Mouse (Mus musculus): ENCODE data around the gene Tacr2. TPM values are rescaled to one million over a fixed set of nuclear protein-coding genes. Genes with fewer than 3 reads are reported as not detected.

Gene Tacr2
- 1.4 and 4.9 TPM in 2 replicates for polyA plus RNA-seq (2012; rRNA removed; ENCODE audit: low replicate concordance)

GRCm38 (mm10) chr10:62252000-62252488, at the start of gene Tacr2:
TSS of gene Tacr2 (plus strand) at chr10:62252438.

GRCm38 (mm10) chr10:62230708-62231394, 21.4 kb upstream of the Tacr2 start, which contains the start of gene Tspan15:
TSS of gene Tspan15 (minus strand) at chr10:62231251.

Other genes with a start within 250 kb of the Tacr2 start
- 3.6 and 6.6 TPM in 2 replicates for gene Neurog3, start 119.3 kb upstream of the Tacr2 start, polyA plus RNA-seq (2012; rRNA removed; ENCODE audit: low replicate concordance)
- 13.9 and 17.9 TPM in 2 replicates for gene Fam241b, start 108.5 kb upstream of the Tacr2 start, polyA plus RNA-seq (2012; rRNA removed; ENCODE audit: low replicate concordance)
- 166 and 329 TPM in 2 replicates for gene Tspan15, start 21.2 kb upstream of the Tacr2 start, polyA plus RNA-seq (2012; rRNA removed; ENCODE audit: low replicate concordance)
- 9.6 and 13.5 TPM in 2 replicates for gene Hk1, start 127.5 kb downstream of the Tacr2 start, polyA plus RNA-seq (2012; rRNA removed; ENCODE audit: low replicate concordance)
- gene Hkdc1, start 170.1 kb downstream of the Tacr2 start, polyA plus RNA-seq (2012; rRNA removed; ENCODE audit: low replicate concordance) = 68.8 and 92.7 TPM in 2 replicates
- 0.08 TPM in 1 of 2 replicates, not detected in the other for gene 4930507D05Rik, start 197.1 kb downstream of the Tacr2 start, polyA plus RNA-seq (2012; rRNA removed; ENCODE audit: low replicate concordance)
- gene Supv3l1, start 197.3 kb downstream of the Tacr2 start, polyA plus RNA-seq (2012; rRNA removed; ENCODE audit: low replicate concordance) = 9.6 and 10.7 TPM in 2 replicates
- gene Vps26a, start 234.4 kb downstream of the Tacr2 start, polyA plus RNA-seq (2012; rRNA removed; ENCODE audit: low replicate concordance) = 3.2 and 3.8 TPM in 2 replicates

All from duodenum, adult 2 months (tissue).